Comparison of ENCODE assay signal across 8 mouse cellular contexts in genomic region chr19:12010916-12011559, GRCm38 (mm10). TPM values are rescaled to one million over a fixed set of nuclear protein-coding genes. Genes with fewer than 3 reads are reported as not detected.
DNase-seq lines count a peak whose midpoint lies in the region; ATAC-seq lines count a peak whose summit lies in the region.

No protein-coding gene starts in this region.

- peak overlapping the region; percentile 87 for H3K27ac ChIP-seq in heart, embryonic 15.5 days
- peak overlapping the region; percentile 85 for H3K27ac ChIP-seq in liver, embryonic 13.5 days
- H3K27ac ChIP-seq in stomach, embryonic 15.5 days: peak overlapping the region; percentile 91

- no peaks in the 10 kb centered on the region for H3K36me3 ChIP-seq in heart, embryonic 15.5 days
- H3K36me3 ChIP-seq in liver, embryonic 13.5 days: no peaks in the 10 kb centered on the region
- no peaks in the 10 kb centered on the region for H3K36me3 ChIP-seq in stomach, embryonic 15.5 days

- peak overlapping the region; percentile 79 for H3K4me2 ChIP-seq in heart, embryonic 15.5 days
- peak overlapping the region; percentile 89 for H3K4me2 ChIP-seq in liver, embryonic 13.5 days
- H3K4me2 ChIP-seq in stomach, embryonic 15.5 days: peak overlapping the region; percentile 75

- WGBS in heart, embryonic 15.5 days: under 1% methylated on average over 26 of the region's 26 CpGs
- under 1% methylated on average over 26 of the region's 26 CpGs for WGBS in liver, embryonic 13.5 days (ENCODE audit: insufficient replicate concordance)
- WGBS in stomach, embryonic 15.5 days: under 1% methylated on average over 26 of the region's 26 CpGs

- H3K27me3 ChIP-seq in heart, embryonic 15.5 days: no peaks in the 10 kb centered on the region
- no peaks in the 10 kb centered on the region for H3K27me3 ChIP-seq in liver, embryonic 13.5 days
- no peaks in the 10 kb centered on the region for H3K27me3 ChIP-seq in stomach, embryonic 15.5 days (replicated peaks)

- ATAC-seq in CD4-positive, CD25-positive, alpha-beta regulatory T cell, adult 4 months: peak; percentile 21
- 0 out of 2 replicates have a peak, but pooled peaks have one; percentile 23 for ATAC-seq in heart, embryonic 15.5 days (replicated peaks; ENCODE audit: insufficient number of reproducible peaks, insufficient read depth, low FRiP score, low read depth)
- ATAC-seq in liver, embryonic 13.5 days (ENCODE audit: low read depth): peak; percentile 31
- peak; percentile 44 for ATAC-seq in stomach, embryonic 15.5 days (ENCODE audit: insufficient read depth, low FRiP score, low read depth)

- H3K9ac ChIP-seq in heart, embryonic 15.5 days: peak overlapping the region; percentile 63
- H3K9ac ChIP-seq in liver, embryonic 13.5 days: peak overlapping the region; percentile 75
- H3K9ac ChIP-seq in stomach, embryonic 15.5 days: peak overlapping the region; percentile 63; the same call in 1 of the 2 replicates

- DNase-seq in brain, embryonic 18.5 days (ENCODE audit: low read depth, low spot score): peak; percentile 89
- peak; percentile 74 for DNase-seq in fibroblast of lung, adult 2 months (ENCODE audit: low read depth)
- peak; percentile 84 for DNase-seq in kidney, postnatal 14 days
- peak; percentile 67 for DNase-seq in liver, embryonic 13.5 days
- peak; percentile 76 to 86 for DNase-seq in natural killer cell, adult 2 months (ENCODE audit: low spot score in 2 of 2)

- H3K9me3 ChIP-seq in heart, embryonic 15.5 days (replicated peaks): no peaks in the 10 kb centered on the region
- H3K9me3 ChIP-seq in liver, embryonic 13.5 days (replicated peaks): no peaks in the 10 kb centered on the region
- H3K9me3 ChIP-seq in stomach, embryonic 15.5 days: no peaks in the 10 kb centered on the region

- peak overlapping the region; percentile 67 for H3K4me3 ChIP-seq in heart, embryonic 15.5 days
- peak overlapping the region; percentile 63 for H3K4me3 ChIP-seq in liver, embryonic 13.5 days (replicated peaks)
- peak overlapping the region; percentile 69 for H3K4me3 ChIP-seq in stomach, embryonic 15.5 days (replicated peaks)

- peaks cover 23% of the 10 kb centered on the region for H3K4me1 ChIP-seq in heart, embryonic 15.5 days (replicated peaks)
- peaks cover 33% of the 10 kb centered on the region for H3K4me1 ChIP-seq in liver, embryonic 13.5 days (replicated peaks)
- peaks cover 9% of the 10 kb centered on the region; the same call in 1 of the 2 replicates for H3K4me1 ChIP-seq in stomach, embryonic 15.5 days

RNA-seq across cellular contexts. Expression of gene Olfr1423, which starts 30.1 kb away (rescaled TPM):
- under 1 TPM in 1 of 2 experiments, not detected in 1; 0.05 TPM for polyA plus RNA-seq in CD4-positive, CD25-positive, alpha-beta regulatory T cell, adult 4 months (2017; shearing (Covaris generic))
- polyA plus RNA-seq in heart, embryonic 15.5 days (2015; fragmentation: Nextera tagmentation; extraction: Ambion mirVana): 0.03 TPM in 1 of 2 replicates, not detected in the other
- polyA plus RNA-seq in liver, embryonic 13.5 days (2015; fragmentation: Nextera tagmentation; extraction: Ambion mirVana): 0.03 TPM in 1 of 2 replicates, not detected in the other
- polyA plus RNA-seq in stomach, embryonic 15.5 days (2015; fragmentation: Nextera tagmentation; extraction: Ambion mirVana): not detected in 2 replicates

RNA-seq across cellular contexts. Expression of gene Osbp, which starts 45.3 kb away (rescaled TPM):
- 1 to 10 TPM; 5.5 to 8.0 TPM for polyA plus RNA-seq in CD4-positive, CD25-positive, alpha-beta regulatory T cell, adult 4 months (2017; shearing (Covaris generic))
- 4.3 and 4.4 TPM in 2 replicates for polyA plus RNA-seq in heart, embryonic 15.5 days (2015; fragmentation: Nextera tagmentation; extraction: Ambion mirVana)
- polyA plus RNA-seq in liver, embryonic 13.5 days (2015; fragmentation: Nextera tagmentation; extraction: Ambion mirVana): 2.2 and 2.4 TPM in 2 replicates
- 4.9 and 5.0 TPM in 2 replicates for polyA plus RNA-seq in stomach, embryonic 15.5 days (2015; fragmentation: Nextera tagmentation; extraction: Ambion mirVana)

RNA-seq across cellular contexts. Expression of gene Olfr1424, which starts 51.4 kb away (rescaled TPM):
- polyA plus RNA-seq in CD4-positive, CD25-positive, alpha-beta regulatory T cell, adult 4 months (2017; shearing (Covaris generic)): not detected
- not detected in 2 replicates for polyA plus RNA-seq in heart, embryonic 15.5 days (2015; fragmentation: Nextera tagmentation; extraction: Ambion mirVana)
- polyA plus RNA-seq in liver, embryonic 13.5 days (2015; fragmentation: Nextera tagmentation; extraction: Ambion mirVana): not detected in 2 replicates
- polyA plus RNA-seq in stomach, embryonic 15.5 days (2015; fragmentation: Nextera tagmentation; extraction: Ambion mirVana): not detected in 2 replicates

Comparison
In these comparisons a context has a peak if more than half of its experiments do, and no peak if none do; other contexts are left out.
1. Peak in every context shown above with its lines: DNase-seq, ATAC-seq, H3K4me3 ChIP-seq and H3K27ac ChIP-seq.